Mouse (Mus musculus) CH12.LX (cell line): ENCODE measurements at regions not wholly inside any gene's neighbourhood (a gene's known extent, or its start where the extent isn't known, plus 50 kb on each side); places are given as distances from the start of the nearest gene placed in this dataset.

Experiments used
- DNase-seq: peaks from one replicate; pipeline ENCODE4 v3.0.0-alpha.2; 2013; ENCODE audit errors: extremely low read depth
- H3K27ac ChIP-seq: 2 replicates; pipeline ENCODE4 v1.5.1; 2012; ENCODE audit warnings: low read depth, mild to moderate bottlenecking, control low read depth, moderate library complexity; ENCODE audit not compliant: insufficient read depth
- H3K27me3 ChIP-seq: replicated peaks from 2 replicates; pipeline ENCODE3; 2012; ENCODE audit warnings: inconsistent platforms
- H3K36me3 ChIP-seq, 2 experiments: replicated peaks in 1 of 2; 2 replicates each; pipeline versions ENCODE3 to v1.6.1; 2012; ENCODE audit warnings: inconsistent platforms in 1 of 2, low read length in 1 of 2, mild to moderate bottlenecking in 1 of 2, mixed read lengths in 1 of 2, moderate library complexity in 1 of 2; ENCODE audit not compliant: control insufficient read depth in 1 of 2, insufficient read depth in 1 of 2
- H3K4me1 ChIP-seq, 2 experiments: 2 replicates each; pipeline ENCODE4 v1.6.1; 2012; ENCODE audit warnings: inconsistent platforms in 1 of 2, moderate library complexity in 1 of 2; ENCODE audit not compliant: insufficient read depth in 2 of 2, control insufficient read depth in 1 of 2
- H3K4me2 ChIP-seq: 2 replicates; pipeline ENCODE4 v1.6.1; 2012; ENCODE audit warnings: low read depth, mild to moderate bottlenecking, control low read depth; ENCODE audit not compliant: poor library complexity, insufficient read depth, severe bottlenecking
- H3K4me3 ChIP-seq, 3 experiments: fragments of 150-350 bp in 1 of 3; sonication (generic) in 1 of 3; replicated peaks in 1 of 3; 2 replicates each; pipeline versions ENCODE3 to v1.5.1; 2011 to 2012; ENCODE audit warnings: low read depth in 2 of 3, low read length in 2 of 3, mild to moderate bottlenecking in 2 of 3, moderate library complexity in 2 of 3, control low read depth in 1 of 3, improper control_type of control experiment in 1 of 3, inconsistent platforms in 1 of 3, mixed read lengths in 1 of 3; ENCODE audit not compliant: poor library complexity in 1 of 3
- H3K79me2 ChIP-seq: replicated peaks from 2 replicates; pipeline ENCODE4 v1.6.1; 2012; ENCODE audit warnings: mild to moderate bottlenecking, moderate library complexity; ENCODE audit not compliant: control insufficient read depth, poor library complexity, insufficient read depth, severe bottlenecking; ENCODE audit errors: extremely low read depth
- H3K9ac ChIP-seq: 2 replicates; pipeline ENCODE4 v1.6.1; 2012; ENCODE audit warnings: low read depth, mild to moderate bottlenecking, control low read depth, moderate library complexity; ENCODE audit not compliant: insufficient read depth
- H3K9me3 ChIP-seq: replicated peaks from 2 replicates; pipeline ENCODE3; 2012; ENCODE audit warnings: low read length, inconsistent platforms, mixed read lengths
- CHD1 ChIP-seq: IDR thresholded peaks from 2 replicates; pipeline ENCODE4 v1.6.1; 2012; ENCODE audit warnings: low read depth, low read length, improper control_type of control experiment, inconsistent platforms
- CTCF ChIP-seq, 2 experiments: IDR thresholded peaks in 1 of 2; conservative IDR thresholded peaks in 1 of 2; 2 replicates each; pipeline ENCODE4 v1.5.1; 2011 to 2012; ENCODE audit warnings: low read depth in 2 of 2, low read length in 2 of 2, improper control_type of control experiment in 1 of 2, inconsistent platforms in 1 of 2, mild to moderate bottlenecking in 1 of 2, moderate library complexity in 1 of 2
- E2F4 ChIP-seq: IDR thresholded peaks from 2 replicates; pipeline ENCODE4 v1.6.1; 2011; ENCODE audit warnings: low read depth, low read length, improper control_type of control experiment; ENCODE audit not compliant: insufficient replicate concordance
- EP300 ChIP-seq: IDR thresholded peaks from 2 replicates; pipeline ENCODE4 v1.6.1; 2011; ENCODE audit warnings: low read length, improper control_type of control experiment
- ETS1 ChIP-seq: conservative IDR thresholded peaks from 2 replicates; pipeline ENCODE4 v1.6.1; 2012; ENCODE audit warnings: low read depth, mild to moderate bottlenecking, inconsistent platforms, low read length, improper control_type of control experiment, moderate library complexity
- HCFC1 ChIP-seq: IDR thresholded peaks from 2 replicates; pipeline ENCODE4 v1.6.1; 2012; ENCODE audit warnings: low read depth, mild to moderate bottlenecking, inconsistent platforms, low read length, improper control_type of control experiment
- KAT2A ChIP-seq: IDR thresholded peaks from 2 replicates; pipeline ENCODE4 v1.6.1; 2012; ENCODE audit warnings: low read length, improper control_type of control experiment, inconsistent platforms; ENCODE audit not compliant: insufficient replicate concordance
- MAX ChIP-seq: IDR thresholded peaks from 2 replicates; pipeline ENCODE4 v1.6.1; 2011; ENCODE audit warnings: low read length, improper control_type of control experiment
- MXI1 ChIP-seq: IDR thresholded peaks from 2 replicates; pipeline ENCODE4 v1.6.1; 2011; ENCODE audit warnings: mild to moderate bottlenecking, low read depth, low read length, improper control_type of control experiment
- PAX5 ChIP-seq: IDR thresholded peaks from 2 replicates; pipeline ENCODE4 v1.6.1; 2012; ENCODE audit warnings: low read length, inconsistent platforms, mixed read lengths
- RCOR1 ChIP-seq: conservative IDR thresholded peaks from 2 replicates; pipeline ENCODE4 v1.6.1; 2012; ENCODE audit warnings: low read depth, mild to moderate bottlenecking, inconsistent platforms, low read length, improper control_type of control experiment
- SMC3 ChIP-seq: IDR thresholded peaks from 2 replicates; pipeline ENCODE4 v1.6.1; 2011; ENCODE audit warnings: low read depth, low read length, improper control_type of control experiment
- USF1 ChIP-seq: IDR thresholded peaks from 2 replicates; pipeline ENCODE4 v1.6.1; 2014; ENCODE audit warnings: low read depth, mild to moderate bottlenecking, inconsistent platforms, low read length, improper control_type of control experiment
- dilution Hi-C: fragments of 300-500 bp; cut with MboI; formaldehyde crosslinking; loops from 2 replicates; pipeline ENCODE4 v1.14.3; 2020; ENCODE audit warnings: low sequenced_read_pairs; ENCODE audit not compliant: extremely low pct_unique_long_range_greater_than_20kb, extremely low pct_ligation_motif_present
- in situ Hi-C: fragments of 300-500 bp; cut with MboI; formaldehyde crosslinking; loops from 3 replicates; pipeline ENCODE4 v1.14.3; 2019; ENCODE audit warnings: low sequenced_read_pairs, low pct_ligation_motif_present, low pct_unique_long_range_greater_than_20kb, mixed read lengths

DNA sequence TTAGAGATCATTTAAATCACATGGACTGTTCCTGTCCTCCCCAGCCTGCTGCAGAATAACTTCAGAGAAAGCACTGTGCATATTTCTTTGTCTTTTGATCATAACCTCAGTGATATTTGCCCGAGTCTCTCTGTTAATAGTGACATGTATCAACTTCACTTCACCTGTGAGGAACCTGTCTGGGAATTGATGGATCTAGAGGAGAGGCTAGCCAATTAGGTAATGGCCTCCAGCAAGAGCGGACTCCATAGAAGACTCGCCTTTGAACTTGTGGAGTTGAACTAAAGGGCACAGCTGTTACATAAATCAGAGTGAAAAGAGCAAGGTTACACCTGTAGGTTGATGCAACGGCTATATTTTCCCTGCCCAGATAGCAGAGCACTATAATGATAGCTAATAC, 409.8 kb upstream of the Cdh6 start:
- in situ Hi-C loops (no loop called here), dilution Hi-C loops (no loop called here)
- TF ChIP-seq MAX (no peak), EP300 (no peak)
- no peak for DNase-seq
- no peak overlapping the region for H3K27ac ChIP-seq
- H3K4me1 ChIP-seq, result peaks cover 0 to 7% of the 10 kb centered on the region in 2 experiments; a peak in 1 of 4 replicates
- no peaks in the 10 kb centered on the region for H3K79me2 ChIP-seq
- no peaks in the 10 kb centered on the region for H3K36me3 ChIP-seq
- H3K4me2 ChIP-seq, result no peak overlapping the region
- no peak overlapping the region for H3K9ac ChIP-seq
- H3K4me3 ChIP-seq, result no peak overlapping the region
- H3K9me3 ChIP-seq, result no peaks in the 10 kb centered on the region
- H3K27me3 ChIP-seq, result no peaks in the 10 kb centered on the region

DNA sequence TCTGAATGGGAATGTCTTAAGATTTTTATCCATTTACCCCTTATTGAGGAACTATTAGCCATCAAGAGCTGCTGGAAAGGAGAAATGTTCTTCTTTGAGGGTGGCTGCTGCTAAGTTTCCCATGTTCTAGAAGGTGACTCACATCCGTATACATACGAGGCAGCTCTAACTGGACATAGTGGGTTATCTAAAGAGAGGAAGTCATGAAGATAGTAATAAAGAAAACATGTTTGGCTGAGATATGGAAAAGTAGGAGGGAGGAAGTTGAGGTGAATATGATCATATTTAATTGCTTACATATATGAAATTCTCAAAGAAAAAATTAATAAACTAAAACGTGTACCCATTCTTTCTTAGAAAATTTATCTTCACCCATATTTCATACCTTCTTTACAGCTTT, 408.7 kb upstream of the Cdh6 start:
- no peaks in the 10 kb centered on the region for H3K9me3 ChIP-seq

DNA sequence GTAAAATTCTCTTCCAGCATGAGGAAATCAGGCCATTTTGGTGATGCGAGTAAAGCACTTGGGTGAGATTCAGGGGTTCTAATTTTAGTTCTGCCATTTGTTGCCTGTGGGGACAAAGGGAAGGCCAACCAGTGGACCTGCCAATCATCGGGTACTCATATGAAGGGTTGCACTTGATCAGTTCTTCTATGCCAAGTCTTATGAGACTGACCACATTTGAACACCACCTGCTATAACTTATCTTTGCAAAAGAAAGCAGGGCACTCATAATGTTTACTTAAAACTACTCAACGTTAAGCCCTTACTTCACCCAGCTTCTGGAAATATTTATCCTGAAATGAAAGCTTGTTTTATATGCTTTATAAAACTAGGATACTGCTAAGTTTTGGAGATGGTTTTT, 400.1 kb upstream of the Cdh6 start:
- Histone ChIP-seq H3K4me1 (no peaks in the 10 kb centered on the region; a peak in 1 of 4 replicates), H3K4me2 (no peak overlapping the region), H3K27ac (no peak overlapping the region), H3K79me2 (no peaks in the 10 kb centered on the region), H3K9ac (no peak overlapping the region), H3K9me3 (no peaks in the 10 kb centered on the region), H3K4me3 (no peak overlapping the region), H3K27me3 (no peaks in the 10 kb centered on the region), H3K36me3 (no peaks in the 10 kb centered on the region)
- DNase-seq, result no peak
- TF ChIP-seq ETS1 (no peak), HCFC1 (no peak), MXI1 (no peak), KAT2A (no peak)
- dilution Hi-C loops, result no loop called here
- in situ Hi-C loops, result no loop called here

More for the DNA sequence above, 408.7 kb upstream of the Cdh6 start:
- H3K79me2 ChIP-seq, result no peaks in the 10 kb centered on the region
- no peak overlapping the region for H3K27ac ChIP-seq
- no peak overlapping the region for H3K9ac ChIP-seq
- in situ Hi-C loops (no loop called here), dilution Hi-C loops (no loop called here)
- H3K27me3 ChIP-seq, result no peaks in the 10 kb centered on the region
- H3K4me2 ChIP-seq, result no peak overlapping the region
- no peaks in the 10 kb centered on the region for H3K36me3 ChIP-seq
- no peak for DNase-seq
- no peak for TF ChIP-seq CTCF (conservative IDR thresholded peaks at IDR 0.05 in 1 of 2, IDR thresholded peaks at IDR 0.05 in 1 of 2; ENCODE audit: low read depth in 2 of 2, low read length in 2 of 2)
- TF ChIP-seq USF1, result no peak
- TF ChIP-seq MAX, result no peak
- TF ChIP-seq EP300, result no peak
- no peak for TF ChIP-seq KAT2A
- TF ChIP-seq PAX5, result no peak
- TF ChIP-seq CHD1, result no peak
- no peak for TF ChIP-seq RCOR1
- TF ChIP-seq ETS1, result no peak
- TF ChIP-seq SMC3, result no peak
- no peak for TF ChIP-seq E2F4
- H3K4me1 ChIP-seq, result no peaks in the 10 kb centered on the region
- no peak overlapping the region for H3K4me3 ChIP-seq
